Mouse (Mus musculus) embryo, embryonic 9.5 days (tissue): ENCODE data around the gene Sf3a1.
"Not testable (repeated sequence)": the region's sequence is repeated elsewhere in the genome, so short reads cannot be mapped to it uniquely, and the experiment has no call there.

Experiments
- DNase-seq: peaks from one replicate; pipeline ENCODE4 v3.0.0-alpha.2; 2017; ENCODE audit errors: extremely low spot score

The Sf3a1 gene

GRCm38 (mm10) chr11:4185480-4185879 is 25.3 kb downstream of the Sf3a1 start:
- DNase-seq = not testable (repeated sequence)

GRCm38 (mm10) chr11:4186486-4187317 is 26.6 kb downstream of the Sf3a1 start, which contains the start of gene Tbc1d10a:
Gene Tbc1d10a (plus strand): TSS chr11:4186789.
- DNase-seq = peak; percentile 96

GRCm38 (mm10) chr11:4187318-4187700 is 27.2 kb downstream of the Sf3a1 start:
- DNase-seq = no peak

- no peak for DNase-seq
Observed at GRCm38 (mm10) chr11:4189182-4189581, 29.0 kb downstream of the Sf3a1 start.

GRCm38 (mm10) chr11:4190677-4191076 is 30.5 kb downstream of the Sf3a1 start:
- DNase-seq = no peak

- DNase-seq = no peak
Observed at GRCm38 (mm10) chr11:4192757-4193156, 32.6 kb downstream of the Sf3a1 start.

- no peak for DNase-seq
Observed at GRCm38 (mm10) chr11:4193420-4193819, 33.3 kb downstream of the Sf3a1 start.

GRCm38 (mm10) chr11:4195597-4196031 is 35.5 kb downstream of the Sf3a1 start:
- DNase-seq = no peak

- DNase-seq = no peak
Observed at GRCm38 (mm10) chr11:4196636-4197035, 36.5 kb downstream of the Sf3a1 start.

GRCm38 (mm10) chr11:4197691-4198090 is 37.5 kb downstream of the Sf3a1 start:
- DNase-seq = no peak

GRCm38 (mm10) chr11:4201981-4202700 is 42.0 kb downstream of the Sf3a1 start:
- DNase-seq = no peak

- no peak for DNase-seq
Observed at GRCm38 (mm10) chr11:4202995-4203704, 43.0 kb downstream of the Sf3a1 start.

- no peak for DNase-seq
Observed at GRCm38 (mm10) chr11:4203705-4204074, 43.5 kb downstream of the Sf3a1 start.

GRCm38 (mm10) chr11:4205097-4205655 is 45.0 kb downstream of the Sf3a1 start:
- DNase-seq = no peak

GRCm38 (mm10) chr11:4205951-4206350 is 45.8 kb downstream of the Sf3a1 start:
- no peak for DNase-seq

GRCm38 (mm10) chr11:4206563-4206962 is 46.4 kb downstream of the Sf3a1 start:
- DNase-seq = no peak

- no peak for DNase-seq
Observed at GRCm38 (mm10) chr11:4207655-4208054, 47.5 kb downstream of the Sf3a1 start.

GRCm38 (mm10) chr11:4209556-4209955 is 49.4 kb downstream of the Sf3a1 start:
- DNase-seq = no peak

GRCm38 (mm10) chr11:4210786-4211185 is 50.6 kb downstream of the Sf3a1 start:
- no peak for DNase-seq

- no peak for DNase-seq
Observed at GRCm38 (mm10) chr11:4213107-4213506, 53.0 kb downstream of the Sf3a1 start.

- DNase-seq = no peak
Observed at GRCm38 (mm10) chr11:4214572-4214971, 54.4 kb downstream of the Sf3a1 start.

- DNase-seq = no peak
Observed at GRCm38 (mm10) chr11:4215061-4215460, 54.9 kb downstream of the Sf3a1 start.
